ENCODE assay signal across 30 mouse cellular contexts in genomic region chr12:4271078-4271477, GRCm38 (mm10). TPM values are rescaled to one million over a fixed set of nuclear protein-coding genes. Genes with fewer than 3 reads are reported as not detected.
DNase-seq lines count a peak whose midpoint lies in the region; ATAC-seq and TF ChIP-seq lines count a peak whose summit lies in the region.
"Had no signal": no experiment of that assay in that cellular context is flagged by ENCODE, and none has a peak within 500 bp of the region (broad histone marks: within the 10 kb centered on the region; RNA-seq: fewer than 3 reads in every experiment).

No protein-coding gene starts in this region.

- H3K27me3 ChIP-seq in midbrain, embryonic 15.5 days (replicated peaks): no peaks in the 10 kb centered on the region
- H3K27me3 ChIP-seq: embryonic facial prominence, embryonic 13.5 days; hindbrain, embryonic 15.5 days; kidney, embryonic 15.5 days; liver, embryonic 15.5 days; lung, embryonic 15.5 days; neural tube, embryonic 12.5 days had no signal

- H3K9me3 ChIP-seq in midbrain, embryonic 15.5 days: no peaks in the 10 kb centered on the region
- H3K9me3 ChIP-seq: forebrain, embryonic 10.5 days; G1E; hindbrain, embryonic 10.5 days; hindbrain, embryonic 15.5 days; kidney, embryonic 15.5 days; liver, embryonic 15.5 days; lung, embryonic 15.5 days had no signal

- ATAC-seq in frontal cortex, adult (ENCODE audit: low TSS enrichment): peak; percentile 77
- no peak for ATAC-seq in midbrain, embryonic 15.5 days (replicated peaks)
- ATAC-seq: forebrain, postnatal 0 days; inflammation-experienced regulatory T-cells, adult 6 months had no signal

- TF ChIP-seq CTCF in left cerebral cortex, adult 2 months (IDR thresholded peaks at IDR 0.05): peak; percentile 43

- intact Hi-C loops in left cerebral cortex, adult 2 months (cut with DNase I): no loop called here

- H3K4me1 ChIP-seq in midbrain, embryonic 15.5 days: no peaks in the 10 kb centered on the region
- H3K4me1 ChIP-seq: embryonic facial prominence, embryonic 13.5 days; forebrain, embryonic 10.5 days; hindbrain, embryonic 10.5 days; hindbrain, embryonic 15.5 days; kidney, embryonic 15.5 days; liver, embryonic 15.5 days; lung, embryonic 15.5 days; neural tube, embryonic 12.5 days had no signal

- H3K27ac ChIP-seq in left cerebral cortex, adult 2 months: peak overlapping the region; percentile 33; the same call in 1 of the 2 replicates
- no peak overlapping the region for H3K27ac ChIP-seq in midbrain, embryonic 15.5 days
- H3K27ac ChIP-seq: embryonic facial prominence, embryonic 13.5 days; forebrain, embryonic 10.5 days; hindbrain, embryonic 10.5 days; hindbrain, embryonic 15.5 days; kidney, embryonic 15.5 days; liver, embryonic 15.5 days; lung, embryonic 15.5 days; neural tube, embryonic 12.5 days; stomach, postnatal 0 days had no signal

- H3K4me2 ChIP-seq in midbrain, embryonic 15.5 days: no peak overlapping the region
- H3K4me2 ChIP-seq: embryonic facial prominence, embryonic 13.5 days; hindbrain, embryonic 15.5 days; kidney, embryonic 15.5 days; liver, embryonic 15.5 days; lung, embryonic 15.5 days; midbrain, embryonic 11.5 days; neural tube, embryonic 12.5 days had no signal

- H3K4me3 ChIP-seq in left cerebral cortex, adult 2 months: no peak overlapping the region
- H3K4me3 ChIP-seq in midbrain, embryonic 15.5 days: no peak overlapping the region
- H3K4me3 ChIP-seq: embryonic facial prominence, embryonic 13.5 days; forebrain, embryonic 10.5 days; hindbrain, embryonic 10.5 days; hindbrain, embryonic 15.5 days; kidney, embryonic 15.5 days; liver, embryonic 15.5 days; lung, embryonic 15.5 days; myocyte; neural tube, embryonic 12.5 days had no signal

- H3K9ac ChIP-seq in midbrain, embryonic 15.5 days: no peak overlapping the region
- H3K9ac ChIP-seq: embryonic facial prominence, embryonic 13.5 days; forebrain, postnatal 0 days; hindbrain, embryonic 15.5 days; kidney, embryonic 15.5 days; liver, embryonic 15.5 days; lung, embryonic 15.5 days; neural tube, embryonic 12.5 days had no signal

- H3K36me3 ChIP-seq in midbrain, embryonic 15.5 days (replicated peaks): peaks cover 41% of the 10 kb centered on the region

- DNase-seq in cerebellum, adult 11-12 months: peak; percentile 41
- no peak for DNase-seq in cerebellum, postnatal 10 days
- DNase-seq in frontal cortex, postnatal 14 days (ENCODE audit: low spot score in 2 of 2): no peak
- DNase-seq in left cerebral cortex, adult 2 months (ENCODE audit: extremely low spot score in 1 of 2, low spot score in 2 of 2): no peak
- no peak for DNase-seq in left cerebral cortex, adult 8-10 months (ENCODE audit: low spot score in 2 of 2)
- DNase-seq: adrenal gland, postnatal 10 days; forebrain, postnatal 0 days; gastrocnemius, postnatal 14 days; heart, postnatal 14 days; kidney, adult 18-20 months; kidney, postnatal 25 days; liver; lung, postnatal 36 days; right cerebral cortex, adult 18-20 months; thymus, postnatal 4 days had no signal

- WGBS in midbrain, embryonic 15.5 days: 95% methylated on average over 6 of the region's 6 CpGs

RNA-seq across cellular contexts. Expression of gene Cenpo, which starts 37.0 kb away (rescaled TPM):
- 1 to 10 TPM; 4.9 to 5.1 TPM for total RNA-seq in left cerebral cortex, adult 2 months (2021)
- total RNA-seq in left cerebral cortex, adult 8-10 months (2022): 1 to 10 TPM; 3.7 to 6.1 (median 4.3) TPM
- polyA plus RNA-seq in midbrain, embryonic 15.5 days (2015; fragmentation: Nextera tagmentation; extraction: Ambion mirVana): 8.3 and 9.1 TPM in 2 replicates

RNA-seq across cellular contexts. Expression of gene Ptrhd1, which starts 37.3 kb away (rescaled TPM):
- 1 to 10 TPM; 8.2 to 8.7 TPM for total RNA-seq in left cerebral cortex, adult 2 months (2021)
- total RNA-seq in left cerebral cortex, adult 8-10 months (2022): 1 to 10 TPM; 7.4 to 9.6 (median 8.6) TPM
- polyA plus RNA-seq in midbrain, embryonic 15.5 days (2015; fragmentation: Nextera tagmentation; extraction: Ambion mirVana): 4.7 and 5.1 TPM in 2 replicates
